In genomic region chr19:26412684-26413083, GRCm38 (mm10) we compare ENCODE assay signal across 18 mouse cellular contexts.
DNase-seq lines count a peak whose midpoint lies in the region.
"Had no signal": no experiment of that assay in that cellular context is flagged by ENCODE, and none has a peak within 500 bp of the region (broad histone marks: within the 10 kb centered on the region; RNA-seq: fewer than 3 reads in every experiment).

No protein-coding gene starts in this region.

- DNase-seq in adrenal gland, adult 2 months = peak; percentile 30
- DNase-seq in adrenal gland, postnatal 10 days = no peak
- DNase-seq in adrenal gland, postnatal 36 days = peak; percentile 9 to 12
- no peak for DNase-seq in adrenal gland, postnatal 14 days
- DNase-seq in frontal cortex, postnatal 36 days (ENCODE audit: low spot score in 2 of 2) = peak; percentile 3 to 6
- DNase-seq in frontal cortex, postnatal 25 days (ENCODE audit: low spot score in 2 of 2) = no peak
- DNase-seq in right cerebral cortex, adult 2 months (ENCODE audit: low spot score in 2 of 2) = peak; percentile 4 to 11
- no peak for DNase-seq in right cerebral cortex, postnatal 25 days
- DNase-seq: B cell, adult 2 months; cerebellum, adult 18-20 months; cerebellum, adult 9-10 months; cerebellum, postnatal 14 days; gastrocnemius, postnatal 10 days; gastrocnemius, postnatal 36 days; heart, postnatal 10 days; heart, postnatal 36 days; kidney, adult 11 months; kidney, adult 8-10 months had no signal

Comparison
In these comparisons a context has a peak if more than half of its experiments do, and no peak if none do; other contexts are left out.
1. DNase-seq: peak in adrenal gland, adult 2 months (single experiment), adrenal gland, postnatal 36 days (2 of 2), frontal cortex, postnatal 36 days (2 of 2) and right cerebral cortex, adult 2 months (2 of 2); none in adrenal gland, postnatal 10 days (single experiment), adrenal gland, postnatal 14 days (single experiment), frontal cortex, postnatal 25 days (0 of 2) and right cerebral cortex, postnatal 25 days (single experiment).